Mouse (Mus musculus): Measurements from ENCODE around the gene Tmem156. TPM values are rescaled to one million over a fixed set of nuclear protein-coding genes. Genes with fewer than 3 reads are reported as not detected.

The Tmem156 gene
- total and polyA plus RNA-seq, 3 experiments, result 7.3 to 16.6 (median 15.8) TPM

DNA sequence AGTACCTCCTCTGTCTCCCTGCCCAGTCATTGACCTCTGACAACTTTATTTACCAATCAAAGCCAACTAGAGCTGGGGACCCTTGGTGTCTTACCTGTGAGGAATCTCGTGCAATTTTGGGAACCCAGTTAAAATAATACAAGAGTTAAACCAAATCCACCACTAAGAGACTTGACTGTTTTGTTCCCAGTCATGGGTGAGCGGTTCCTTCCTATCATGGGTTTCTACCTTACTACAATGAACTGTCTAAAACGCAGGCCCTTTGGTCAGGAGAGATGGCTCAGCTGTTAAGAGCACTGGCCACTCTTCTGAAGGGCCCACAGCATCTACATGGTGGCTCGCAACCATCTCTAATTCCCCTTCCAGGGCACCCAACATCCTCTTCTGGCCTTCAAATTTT lies 10.1 kb downstream of the Tmem156 start:
- no peak overlapping the region for H3K27ac ChIP-seq (ENCODE audit: insufficient read depth, low read depth)
- no peak for DNase-seq (ENCODE audit: extremely low read depth)
- no peaks in the 10 kb centered on the region for H3K9me3 ChIP-seq (replicated peaks; ENCODE audit: low read length)
- H3K4me2 ChIP-seq (ENCODE audit: insufficient read depth, low read depth, poor library complexity, severe bottlenecking), result no peak overlapping the region
- no peaks in the 10 kb centered on the region for H3K27me3 ChIP-seq (replicated peaks)
- peaks cover 2% of the 10 kb centered on the region; the same call in 1 of the 2 replicates for H3K79me2 ChIP-seq (replicated peaks; ENCODE audit: control insufficient read depth, extremely low read depth, insufficient read depth, poor library complexity, severe bottlenecking)
- peaks cover 9 to 44% of the 10 kb centered on the region in 2 experiments for H3K36me3 ChIP-seq (replicated peaks in 1 of 2; ENCODE audit: control insufficient read depth in 1 of 2, insufficient read depth in 1 of 2, low read length in 1 of 2)
- no peak overlapping the region for H3K9ac ChIP-seq (ENCODE audit: insufficient read depth, low read depth)
- TF ChIP-seq ELF1 (IDR thresholded peaks at IDR 0.05; ENCODE audit: low read depth, low read length) (no peak), POLR2AphosphoS2 (IDR thresholded peaks at IDR 0.05; ENCODE audit: low read depth, low read length) (no peak), ZNF384 (IDR thresholded peaks at IDR 0.05; ENCODE audit: low read depth, low read length) (no peak), TBP (conservative IDR thresholded peaks at IDR 0.05; ENCODE audit: low read depth, low read length) (no peak), KAT2A (IDR thresholded peaks at IDR 0.05; ENCODE audit: insufficient replicate concordance, low read length) (no peak), RCOR1 (conservative IDR thresholded peaks at IDR 0.05; ENCODE audit: low read depth, low read length) (no peak), MEF2A (IDR thresholded peaks at IDR 0.05; ENCODE audit: borderline replicate concordance, low read depth, low read length) (no peak), MYC (IDR thresholded peaks at IDR 0.05; ENCODE audit: low read depth, low read length) (no peak), JUN (IDR thresholded peaks at IDR 0.05; ENCODE audit: insufficient read depth, low read depth, low read length) (no peak), PAX5 (IDR thresholded peaks at IDR 0.05; ENCODE audit: low read length) (no peak), BHLHE40 (IDR thresholded peaks at IDR 0.05; ENCODE audit: low read depth, low read length) (no peak), CHD1 (IDR thresholded peaks at IDR 0.05; ENCODE audit: low read depth, low read length) (no peak), USF2 (conservative IDR thresholded peaks at IDR 0.05; ENCODE audit: low read depth, low read length) (no peak)
- in situ Hi-C loops (cut with MboI; ENCODE audit: low pct_ligation_motif_present, low pct_unique_long_range_greater_than_20kb, low sequenced_read_pairs), result no loop called here
- dilution Hi-C loops (cut with MboI; ENCODE audit: extremely low pct_ligation_motif_present, extremely low pct_unique_long_range_greater_than_20kb, low sequenced_read_pairs), result no loop called here
- no peak overlapping the region for H3K4me3 ChIP-seq (replicated peaks in 1 of 3; ENCODE audit: low read depth in 2 of 3, low read length in 2 of 3, poor library complexity in 1 of 3)
- peaks cover 10 to 54% of the 10 kb centered on the region in 2 experiments for H3K4me1 ChIP-seq (ENCODE audit: control insufficient read depth in 1 of 2, insufficient read depth in 2 of 2)

DNA sequence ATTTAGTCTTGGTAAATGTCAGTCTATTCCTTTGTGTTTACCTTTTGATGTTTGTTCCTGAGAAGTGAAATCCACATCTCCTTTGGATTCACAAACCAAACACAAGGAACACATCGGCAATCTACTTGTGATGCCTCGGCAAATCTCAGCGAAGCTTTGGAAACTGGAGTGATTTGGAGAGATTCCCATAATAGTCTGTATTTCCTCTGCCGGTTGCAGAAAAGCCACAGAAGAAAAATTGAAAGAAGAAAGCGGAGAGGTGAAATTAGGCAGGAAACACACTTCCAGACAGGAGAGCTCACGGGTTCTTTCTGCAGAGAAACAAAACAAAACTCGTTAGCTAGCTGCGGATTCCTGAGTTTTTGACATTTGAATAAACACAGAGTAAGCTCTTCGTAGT lies 12.1 kb downstream of the Tmem156 start:
- Histone ChIP-seq H3K4me3 (replicated peaks in 1 of 3; ENCODE audit: low read depth in 2 of 3, low read length in 2 of 3, poor library complexity in 1 of 3) (no peak overlapping the region), H3K4me1 (ENCODE audit: control insufficient read depth in 1 of 2, insufficient read depth in 2 of 2) (peaks cover 3 to 46% of the 10 kb centered on the region in 2 experiments), H3K27me3 (replicated peaks) (no peaks in the 10 kb centered on the region), H3K27ac (ENCODE audit: insufficient read depth, low read depth) (no peak overlapping the region), H3K9me3 (replicated peaks; ENCODE audit: low read length) (no peaks in the 10 kb centered on the region), H3K9ac (ENCODE audit: insufficient read depth, low read depth) (no peak overlapping the region), H3K79me2 (replicated peaks; ENCODE audit: control insufficient read depth, extremely low read depth, insufficient read depth, poor library complexity, severe bottlenecking) (0 out of 2 replicates have a peak, but pooled peaks cover 2% of the 10 kb centered on the region), H3K4me2 (ENCODE audit: insufficient read depth, low read depth, poor library complexity, severe bottlenecking) (no peak overlapping the region), H3K36me3 (replicated peaks in 1 of 2; ENCODE audit: control insufficient read depth in 1 of 2, insufficient read depth in 1 of 2, low read length in 1 of 2) (peaks cover 13 to 60% of the 10 kb centered on the region in 2 experiments)
- dilution Hi-C loops (cut with MboI; ENCODE audit: extremely low pct_ligation_motif_present, extremely low pct_unique_long_range_greater_than_20kb, low sequenced_read_pairs), result no loop called here
- in situ Hi-C loops (cut with MboI; ENCODE audit: low pct_ligation_motif_present, low pct_unique_long_range_greater_than_20kb, low sequenced_read_pairs), result no loop called here
- TF ChIP-seq USF1 (IDR thresholded peaks at IDR 0.05; ENCODE audit: low read depth, low read length) (no peak), SMC3 (IDR thresholded peaks at IDR 0.05; ENCODE audit: low read depth, low read length) (no peak), JUND (conservative IDR thresholded peaks at IDR 0.05; ENCODE audit: low read depth, low read length) (no peak), CTCF (conservative IDR thresholded peaks at IDR 0.05 in 1 of 2, IDR thresholded peaks at IDR 0.05 in 1 of 2; ENCODE audit: low read depth in 2 of 2, low read length in 2 of 2) (no peak), BHLHE40 (IDR thresholded peaks at IDR 0.05; ENCODE audit: low read depth, low read length) (no peak), ZMIZ1 (IDR thresholded peaks at IDR 0.05; ENCODE audit: low read depth, low read length) (no peak), MAX (IDR thresholded peaks at IDR 0.05; ENCODE audit: low read length) (no peak), NELFE (IDR thresholded peaks at IDR 0.05; ENCODE audit: low read depth, low read length) (no peak), HCFC1 (IDR thresholded peaks at IDR 0.05; ENCODE audit: low read depth, low read length) (no peak), ZNF384 (IDR thresholded peaks at IDR 0.05; ENCODE audit: low read depth, low read length) (no peak), EP300 (IDR thresholded peaks at IDR 0.05; ENCODE audit: low read length) (no peak), RCOR1 (conservative IDR thresholded peaks at IDR 0.05; ENCODE audit: low read depth, low read length) (no peak), CHD2 (IDR thresholded peaks at IDR 0.05; ENCODE audit: low read length) (no peak), TCF12 (IDR thresholded peaks at IDR 0.05; ENCODE audit: low read depth, low read length) (no peak), USF2 (conservative IDR thresholded peaks at IDR 0.05; ENCODE audit: low read depth, low read length) (no peak), MXI1 (IDR thresholded peaks at IDR 0.05; ENCODE audit: low read depth, low read length) (no peak), SIN3A (IDR thresholded peaks at IDR 0.05; ENCODE audit: low read length) (no peak)
- DNase-seq (ENCODE audit: extremely low read depth), result no peak

Measured in CH12.LX (cell line).